Mouse (Mus musculus) liver, embryonic 14.5 days (tissue): ENCODE measurements around the gene Sh3bp1. TPM values are rescaled to one million over a fixed set of nuclear protein-coding genes. Genes with fewer than 3 reads are reported as not detected.
A peak's percentile ranks its signal among the peaks of the same experiment; 100 is the strongest.

Experiments used
- ATAC-seq: fragments of 200-750 bp; cut with Nextera tagmentation; 2 replicates; pipeline ENCODE4 v1.8.0; 2017; ENCODE audit warnings: moderate number of reproducible peaks, mild to moderate bottlenecking, moderate library complexity; ENCODE audit not compliant: insufficient read depth
- DNase-seq, 3 experiments: peaks; one replicate each; pipeline ENCODE4 v3.0.0-alpha.2; 2012 to 2013; ENCODE audit warnings: low read depth in 3 of 3, low spot score in 3 of 3
- H3K27ac ChIP-seq: fragments of 300-500 bp; sonication (generic); 2 replicates; pipeline ENCODE4 v1.5.1; 2014; ENCODE audit warnings: moderate library complexity, mild to moderate bottlenecking, control low read depth, inconsistent platforms
- H3K27me3 ChIP-seq: fragments of 300-500 bp; sonication (generic); 2 replicates; pipeline ENCODE4 v1.6.1; 2014; ENCODE audit warnings: mild to moderate bottlenecking, low read length, moderate library complexity; ENCODE audit not compliant: control insufficient read depth, insufficient read depth
- H3K36me3 ChIP-seq: fragments of 300-500 bp; sonication (generic); replicated peaks from 2 replicates; pipeline ENCODE4 v1.6.1; 2014; ENCODE audit warnings: low read depth; ENCODE audit not compliant: control insufficient read depth, insufficient read depth
- H3K4me1 ChIP-seq, 2 experiments: fragments of 200-500 bp in 1 of 2; fragments of 300-500 bp in 1 of 2; sonication (generic) in 1 of 2; replicated peaks; 2 replicates each; pipeline ENCODE4 v1.6.1; 2012 to 2014; ENCODE audit warnings: antibody characterized with exemption in 1 of 2, inconsistent platforms in 1 of 2, low read length in 1 of 2; ENCODE audit not compliant: control insufficient read depth in 2 of 2, insufficient read depth in 2 of 2
- H3K4me2 ChIP-seq: fragments of 300-500 bp; sonication (generic); 2 replicates; pipeline ENCODE4 v1.6.1; 2014; ENCODE audit warnings: low read depth, mild to moderate bottlenecking, control low read depth, moderate library complexity
- H3K4me3 ChIP-seq, 2 experiments: fragments of 200-500 bp in 1 of 2; fragments of 300-500 bp in 1 of 2; sonication (generic) in 1 of 2; 2 replicates each; pipeline ENCODE4 v1.5.1; 2012 to 2014; ENCODE audit warnings: low read depth in 2 of 2, low read length in 2 of 2, mild to moderate bottlenecking in 2 of 2, control low read depth in 1 of 2, inconsistent platforms in 1 of 2, moderate library complexity in 1 of 2; ENCODE audit not compliant: insufficient read depth in 1 of 2
- H3K9ac ChIP-seq: fragments of 300-500 bp; sonication (generic); replicated peaks from 2 replicates; pipeline ENCODE4 v1.6.1; 2014; ENCODE audit warnings: mild to moderate bottlenecking, control low read depth, moderate library complexity
- H3K9me3 ChIP-seq: fragments of 300-500 bp; sonication (generic); 2 replicates; pipeline ENCODE4 v1.6.1; 2016; ENCODE audit warnings: low read length, mixed read lengths; ENCODE audit not compliant: control insufficient read depth
- CTCF ChIP-seq: IDR thresholded peaks from 2 replicates; pipeline ENCODE4 v1.5.1; 2016; ENCODE audit warnings: antibody characterized with exemption, low read depth, control low read depth
- EP300 ChIP-seq: IDR thresholded peaks from 2 replicates; pipeline ENCODE4 v1.6.1; 2016; ENCODE audit warnings: antibody characterized with exemption, low read depth
- WGBS: fragments of 180-500 bp; shearing (Covaris S2); extraction: QIAGEN DNeasy Blood & Tissue Kit; methylation state at CpG from one replicate; pipeline ENCODE4 v1.1.7; 2014; ENCODE audit not compliant: insufficient replicate concordance; 5-methylcytosine and 5-hydroxymethylcytosine counted together
- polyA plus RNA-seq, 2 experiments: library from polyadenylated mRNA; depleted of rRNA in 1 of 2; stranded (reverse) in 1 of 2; unstranded in 1 of 2; fragments of >200 nt; fragmentation: Nextera tagmentation in 1 of 2; extraction: Ambion mirVana in 1 of 2; gene quantifications; 2 replicates each; pipeline versions ENCODE4 v1.2.1 to v1.2.3; 2012 to 2014

Sh3bp1 gene
- polyA plus RNA-seq, 2 experiments: 13.3 to 22.2 TPM

- peak within 1 kb of the TSS; percentile 8 to 11; a peak in 2 of 4 replicates for H3K4me3 ChIP-seq
- peak; percentile 71 to 73 (median 72) for DNase-seq
- peak; percentile 90 for ATAC-seq
- under 1% methylated on average over 24 of the region's 24 CpGs for WGBS
- no peak within 1 kb of the TSS for H3K9ac ChIP-seq
- H3K27me3 ChIP-seq: peaks cover 24% of the 10 kb centered on the region
- H3K4me1 ChIP-seq: peaks cover 0 to 12% of the 10 kb centered on the region in 2 experiments; a peak in 1 of 4 replicates
- TF ChIP-seq CTCF (no peak), EP300 (no peak)
- H3K9me3 ChIP-seq: no peaks in the 10 kb centered on the region
- H3K27ac ChIP-seq: no peak within 1 kb of the TSS
- no peaks in the 10 kb centered on the region for H3K36me3 ChIP-seq
- H3K4me2 ChIP-seq: peak within 1 kb of the TSS; percentile 53
Observed at GRCm38 (mm10) chr15:78947657-78948056, 48.1 kb downstream of the Sh3bp1 start, which contains the start of gene Triobp. Triobp (plus strand) TSS chr15:78947724.

- peaks cover 24% of the 10 kb centered on the region for H3K27me3 ChIP-seq
- no peak for ATAC-seq
- no peaks in the 10 kb centered on the region for H3K36me3 ChIP-seq
- no peak overlapping the region for H3K9ac ChIP-seq
- H3K4me3 ChIP-seq: peak overlapping the region; percentile 8 to 11; a peak in 1 of 4 replicates
- H3K4me1 ChIP-seq: peaks cover 0 to 12% of the 10 kb centered on the region in 2 experiments; a peak in 1 of 4 replicates
- TF ChIP-seq CTCF: no peak
- TF ChIP-seq EP300: no peak
- H3K27ac ChIP-seq: no peak overlapping the region
- WGBS: 11% methylated on average over 11 of the region's 11 CpGs
- peak overlapping the region; percentile 53 for H3K4me2 ChIP-seq
- no peaks in the 10 kb centered on the region for H3K9me3 ChIP-seq
- no peak for DNase-seq
Observed at GRCm38 (mm10) chr15:78948152-78948725, 48.7 kb downstream of the Sh3bp1 start.

GRCm38 (mm10) chr15:78948883-78949282 lies 49.3 kb downstream of the Sh3bp1 start:
- WGBS: 77% methylated on average over 3 of the region's 3 CpGs
- ATAC-seq: no peak

GRCm38 (mm10) chr15:78955663-78956062 lies 56.1 kb downstream of the Sh3bp1 start:
- Histone ChIP-seq H3K4me1 (no peaks in the 10 kb centered on the region), H3K27ac (no peak overlapping the region), H3K4me3 (no peak overlapping the region), H3K9me3 (no peaks in the 10 kb centered on the region), H3K4me2 (no peak overlapping the region), H3K27me3 (no peaks in the 10 kb centered on the region), H3K36me3 (no peaks in the 10 kb centered on the region), H3K9ac (no peak overlapping the region)
- 46% methylated on average over 3 of the region's 3 CpGs for WGBS
- no peak for ATAC-seq
- TF ChIP-seq CTCF (no peak; the same call in 1 of the 2 replicates), EP300 (no peak)
- no peak for DNase-seq

More at GRCm38 (mm10) chr15:78948883-78949282, 49.3 kb downstream of the Sh3bp1 start:
- no peak for DNase-seq
- H3K4me2 ChIP-seq: no peak overlapping the region
- no peak overlapping the region for H3K27ac ChIP-seq
- H3K4me3 ChIP-seq: no peak overlapping the region
- no peaks in the 10 kb centered on the region for H3K9me3 ChIP-seq
- H3K9ac ChIP-seq: no peak overlapping the region
- peaks cover 24% of the 10 kb centered on the region for H3K27me3 ChIP-seq
- H3K4me1 ChIP-seq: peaks cover 0 to 12% of the 10 kb centered on the region in 2 experiments; a peak in 1 of 4 replicates
- no peaks in the 10 kb centered on the region for H3K36me3 ChIP-seq
- TF ChIP-seq EP300 (no peak), CTCF (no peak)

- Histone ChIP-seq H3K9me3 (no peaks in the 10 kb centered on the region), H3K36me3 (no peaks in the 10 kb centered on the region), H3K4me3 (no peak overlapping the region), H3K27ac (no peak overlapping the region), H3K4me2 (no peak overlapping the region), H3K9ac (no peak overlapping the region), H3K27me3 (no peaks in the 10 kb centered on the region), H3K4me1 (no peaks in the 10 kb centered on the region)
- peak; percentile 62 for TF ChIP-seq CTCF
- TF ChIP-seq EP300: no peak
- no peak for DNase-seq
- WGBS: 58% methylated on average over 4 of the region's 4 CpGs
- ATAC-seq: no peak
Observed at GRCm38 (mm10) chr15:78956351-78956750, 56.8 kb downstream of the Sh3bp1 start.
